Mouse (Mus musculus) G1E (cell line): Measurements from ENCODE around the gene Ecm1.

ENCODE experiments used
- GATA2 ChIP-seq: IDR thresholded peaks from 2 replicates; pipeline ENCODE4 v1.6.1; 2012; ENCODE audit warnings: low read depth, low read length, inconsistent platforms, borderline replicate concordance
- TAL1 ChIP-seq: conservative IDR thresholded peaks from 2 replicates; pipeline ENCODE4 v1.6.1; 2012; ENCODE audit warnings: low read depth, low read length, inconsistent platforms, mixed read lengths

- TF ChIP-seq TAL1 = no peak
- TF ChIP-seq GATA2 = no peak
Measured at GRCm38 (mm10) chr3:95765534-95765933, 26.2 kb upstream of the Ecm1 start.
